Mouse (Mus musculus) forebrain, postnatal 0 days (tissue): ENCODE results near the gene Slc2a6. TPM values are rescaled to one million over a fixed set of nuclear protein-coding genes. Genes with fewer than 3 reads are reported as not detected.

ENCODE experiments used
- ATAC-seq: fragments of 200-750 bp; cut with Nextera tagmentation; 2 replicates; pipeline ENCODE4 v1.8.0; 2017; ENCODE audit warnings: mild to moderate bottlenecking, moderate library complexity
- DNase-seq: peaks from one replicate; pipeline ENCODE4 v3.0.0-alpha.2; 2015
- H3K27ac ChIP-seq: fragments of 300-500 bp; sonication (generic); 2 replicates; pipeline ENCODE4 v1.5.1; 2014; ENCODE audit warnings: low read depth, mild to moderate bottlenecking, antibody characterized with exemption, low read length, moderate library complexity, mixed read lengths
- H3K27me3 ChIP-seq: fragments of 300-500 bp; sonication (generic); 2 replicates; pipeline ENCODE4 v1.6.1; 2014; ENCODE audit warnings: mild to moderate bottlenecking, low read length, mixed read lengths; ENCODE audit not compliant: insufficient read depth
- H3K36me3 ChIP-seq: fragments of 300-500 bp; sonication (generic); 2 replicates; pipeline ENCODE4 v1.6.1; 2014; ENCODE audit warnings: mild to moderate bottlenecking, moderate library complexity; ENCODE audit not compliant: insufficient read depth
- H3K4me1 ChIP-seq: fragments of 300-500 bp; sonication (generic); 2 replicates; pipeline ENCODE4 v1.6.1; 2014; ENCODE audit warnings: antibody characterized with exemption; ENCODE audit not compliant: insufficient read depth
- H3K4me2 ChIP-seq: fragments of 300-500 bp; sonication (generic); 2 replicates; pipeline ENCODE4 v1.6.1; 2014; ENCODE audit warnings: low read depth, mild to moderate bottlenecking, moderate library complexity
- H3K4me3 ChIP-seq: fragments of 300-500 bp; sonication (generic); 2 replicates; pipeline ENCODE4 v1.5.1; 2014; ENCODE audit warnings: low read depth, low read length, mixed read lengths
- H3K9ac ChIP-seq: fragments of 300-500 bp; sonication (generic); 2 replicates; pipeline ENCODE4 v1.6.1; 2014; ENCODE audit warnings: mild to moderate bottlenecking
- H3K9me3 ChIP-seq: fragments of 300-500 bp; sonication (generic); 2 replicates; pipeline ENCODE4 v1.6.1; 2016; ENCODE audit warnings: low read length
- CTCF ChIP-seq: sonication (generic); IDR thresholded peaks from 2 replicates; pipeline ENCODE4 v1.5.1; 2016; ENCODE audit warnings: antibody characterized with exemption, control low read depth, low read depth
- WGBS: fragments of 180-500 bp; shearing (Covaris S2); extraction: QIAGEN DNeasy Blood & Tissue Kit; methylation state at CpG from one replicate; pipeline ENCODE4 v1.1.7; 2014; 5-methylcytosine and 5-hydroxymethylcytosine counted together
- polyA plus RNA-seq: library from polyadenylated mRNA; unstranded; fragments of >200 nt; fragmentation: Nextera tagmentation; extraction: Ambion mirVana; gene quantifications from 2 replicates; pipeline ENCODE4 v1.2.1, GENCODE M21; 2015
- total RNA-seq: library from RNA; depleted of rRNA; stranded (reverse); fragments of >200 nt; gene quantifications from 2 replicates; pipeline ENCODE4 v1.2.3, GENCODE M21; 2014

Gene Slc2a6
- total and polyA plus RNA-seq, 2 experiments from 2014 or later: 10.5 to 16.4 TPM

DNA sequence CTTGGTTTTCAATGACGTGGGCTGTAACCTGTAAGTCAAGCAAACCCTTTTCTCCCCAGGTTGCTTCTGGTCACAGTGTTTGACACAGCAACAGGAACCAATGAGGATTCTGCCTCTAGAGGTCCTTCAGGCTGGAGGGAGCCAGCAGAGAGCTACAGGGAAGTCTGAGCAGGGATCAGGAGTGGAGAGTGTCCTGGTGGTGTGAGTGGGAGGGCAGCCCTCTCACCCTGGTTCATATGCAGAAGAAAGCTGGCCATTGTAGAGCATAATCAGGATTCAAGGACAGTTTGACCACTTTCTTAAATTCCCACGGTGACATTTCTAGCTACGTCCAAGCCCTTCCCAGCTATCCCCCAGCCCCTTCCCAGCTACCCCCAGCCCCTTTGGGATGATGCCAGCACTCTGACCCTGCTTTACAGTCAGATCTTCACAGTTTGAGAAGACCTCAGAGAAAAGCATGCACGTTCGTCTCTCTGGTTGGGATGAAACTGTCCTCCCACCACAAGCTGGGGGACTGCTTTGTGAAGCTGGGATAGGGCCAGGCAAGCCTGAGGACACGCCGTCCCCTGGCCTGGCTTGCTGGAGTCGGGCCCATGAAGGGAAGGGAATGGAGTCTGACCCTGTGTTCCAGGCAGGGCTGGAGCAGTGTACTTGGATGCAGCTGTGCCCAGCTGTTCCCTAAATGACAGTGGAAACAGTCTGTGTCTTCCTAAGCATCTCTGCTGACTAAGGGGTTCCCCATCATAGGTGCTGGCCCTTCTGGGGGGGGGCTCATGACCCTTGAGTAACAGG is 18.4 kb upstream of the Slc2a6 start:
- H3K9ac ChIP-seq: no peak overlapping the region
- TF ChIP-seq CTCF: no peak
- H3K4me2 ChIP-seq: no peak overlapping the region
- H3K9me3 ChIP-seq: no peaks in the 10 kb centered on the region
- no peak overlapping the region for H3K4me3 ChIP-seq
- no peaks in the 10 kb centered on the region for H3K27me3 ChIP-seq
- no peaks in the 10 kb centered on the region for H3K4me1 ChIP-seq
- no peak for DNase-seq
- ATAC-seq: no peak
- 60% methylated on average over 8 of the region's 8 CpGs for WGBS
- H3K36me3 ChIP-seq: no peaks in the 10 kb centered on the region
- no peak overlapping the region for H3K27ac ChIP-seq

DNA sequence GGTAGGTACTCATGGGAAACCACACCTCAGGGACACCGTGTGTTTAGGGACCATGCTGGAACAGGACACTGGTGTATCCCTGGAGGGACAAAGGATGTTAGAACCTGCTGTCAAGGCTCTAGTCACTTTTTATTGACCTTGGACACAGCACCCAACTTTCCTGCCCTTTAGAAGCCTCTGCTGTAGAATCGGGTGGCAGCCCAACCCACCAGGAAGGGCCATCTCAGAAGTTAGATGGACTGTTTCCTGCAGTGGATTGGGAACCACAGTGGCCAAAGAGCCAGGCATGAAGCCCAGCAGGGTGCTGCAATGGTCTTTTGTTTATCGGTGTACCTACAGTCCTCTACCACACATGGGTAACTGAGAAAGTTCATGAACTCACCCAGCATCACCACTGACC is 16.8 kb upstream of the Slc2a6 start:
- no peak for ATAC-seq
- WGBS: 74% methylated on average over 3 of the region's 3 CpGs

DNA sequence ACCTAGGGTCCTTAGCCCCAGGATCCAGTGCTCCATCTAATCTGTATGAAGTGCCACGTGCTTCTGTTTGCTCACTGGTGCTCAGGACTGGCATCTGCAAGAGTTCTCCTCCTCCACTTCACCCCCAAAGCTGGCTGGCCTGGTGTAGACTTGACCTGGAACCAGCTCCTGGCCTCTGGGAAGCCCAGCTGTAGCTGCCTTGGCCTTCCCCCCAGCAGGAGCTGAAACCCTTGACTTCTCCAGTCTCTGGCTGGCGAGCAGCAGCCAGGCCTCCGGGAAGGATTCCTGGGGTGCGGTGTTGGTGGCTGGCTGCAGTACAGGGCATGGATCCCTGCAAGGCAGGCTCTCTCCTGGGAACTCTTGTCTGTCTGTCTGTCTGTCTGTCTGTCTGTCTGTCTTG is 16.4 kb upstream of the Slc2a6 start:
- WGBS: 77% methylated on average over 4 of the region's 4 CpGs
- Histone ChIP-seq H3K27ac (no peak overlapping the region), H3K4me2 (no peak overlapping the region), H3K4me1 (peaks cover 2% of the 10 kb centered on the region; the same call in 1 of the 2 replicates), H3K36me3 (no peaks in the 10 kb centered on the region), H3K9me3 (no peaks in the 10 kb centered on the region), H3K4me3 (no peak overlapping the region), H3K9ac (no peak overlapping the region), H3K27me3 (no peaks in the 10 kb centered on the region)
- DNase-seq (no peak), ATAC-seq (no peak)
- TF ChIP-seq CTCF: no peak

More for the DNA sequence above, 16.8 kb upstream of the Slc2a6 start:
- no peak overlapping the region for H3K4me3 ChIP-seq
- no peaks in the 10 kb centered on the region for H3K27me3 ChIP-seq
- no peaks in the 10 kb centered on the region for H3K9me3 ChIP-seq
- TF ChIP-seq CTCF: no peak
- no peak overlapping the region for H3K9ac ChIP-seq
- H3K4me2 ChIP-seq: no peak overlapping the region
- H3K36me3 ChIP-seq: no peaks in the 10 kb centered on the region
- no peak overlapping the region for H3K27ac ChIP-seq
- DNase-seq: no peak
- no peaks in the 10 kb centered on the region for H3K4me1 ChIP-seq

DNA sequence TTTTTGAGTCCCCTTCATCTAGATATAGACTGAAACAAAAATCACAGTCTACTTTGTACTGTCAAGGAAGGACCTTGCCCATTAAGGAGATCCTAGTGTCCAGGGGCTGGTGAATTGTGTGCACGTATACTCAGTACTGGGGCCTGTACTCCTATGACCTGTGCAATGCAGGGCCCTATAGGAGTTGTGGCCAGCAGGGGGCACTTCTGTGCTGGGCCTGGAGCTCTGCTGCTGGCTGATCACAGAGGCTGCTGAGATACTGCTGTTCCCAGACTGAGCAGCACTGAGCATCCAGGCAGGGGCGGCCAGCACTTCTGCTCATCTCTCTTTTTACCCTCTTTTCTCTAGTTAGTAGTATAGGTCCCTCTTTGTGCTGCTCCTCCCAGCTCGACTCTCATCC is 15.7 kb upstream of the Slc2a6 start:
- Histone ChIP-seq H3K4me3 (no peak overlapping the region), H3K27ac (no peak overlapping the region), H3K4me2 (no peak overlapping the region), H3K36me3 (no peaks in the 10 kb centered on the region), H3K9ac (no peak overlapping the region), H3K4me1 (peaks cover 5% of the 10 kb centered on the region; the same call in 1 of the 2 replicates), H3K27me3 (no peaks in the 10 kb centered on the region), H3K9me3 (no peaks in the 10 kb centered on the region)
- DNase-seq: peak; percentile 85
- ATAC-seq: peak; percentile 95
- 22% methylated on average over 3 of the region's 3 CpGs for WGBS
- TF ChIP-seq CTCF: peak; percentile 91

DNA sequence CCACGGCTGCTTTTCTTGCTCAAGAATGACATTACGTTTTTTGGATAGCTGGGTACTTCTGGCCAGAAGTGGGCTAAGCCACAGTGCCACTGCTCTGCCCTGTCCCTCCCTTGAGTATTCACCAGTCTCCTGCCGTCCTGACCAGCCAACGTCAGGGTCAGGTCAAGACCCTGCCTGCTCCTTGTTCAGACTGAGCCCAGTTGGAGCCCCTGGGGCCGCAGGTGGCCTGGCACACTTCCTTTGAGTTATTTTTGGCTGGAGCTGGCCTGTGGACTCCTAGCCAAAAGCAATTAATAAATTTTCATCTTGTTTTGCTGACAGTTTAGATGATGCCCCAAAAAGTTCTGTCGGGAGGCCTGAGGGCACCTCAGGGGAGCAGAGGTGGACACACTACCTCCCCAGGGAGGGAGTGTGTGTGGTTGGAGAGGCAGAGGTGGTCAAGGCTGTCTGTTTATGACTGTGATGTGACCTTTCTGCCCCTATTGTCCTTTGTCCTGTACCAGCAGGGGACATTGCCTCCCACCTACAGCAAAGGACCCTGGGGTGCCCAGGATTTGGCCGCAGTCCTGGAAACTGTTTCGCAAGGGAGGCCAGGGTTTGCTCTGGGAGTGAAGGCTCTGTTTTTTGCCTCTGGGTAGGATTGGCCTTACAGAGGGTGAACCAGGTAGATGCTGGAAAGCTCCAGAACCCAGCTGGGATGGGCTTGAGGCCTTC is 14.5 kb upstream of the Slc2a6 start:
- Histone ChIP-seq H3K4me1 (peaks cover 5% of the 10 kb centered on the region; the same call in 1 of the 2 replicates), H3K36me3 (no peaks in the 10 kb centered on the region), H3K4me3 (no peak overlapping the region), H3K4me2 (no peak overlapping the region), H3K27me3 (no peaks in the 10 kb centered on the region), H3K9ac (no peak overlapping the region), H3K9me3 (no peaks in the 10 kb centered on the region), H3K27ac (no peak overlapping the region)
- TF ChIP-seq CTCF: no peak
- DNase-seq (no peak), ATAC-seq (no peak)
- WGBS: 68% methylated on average over 8 of the region's 8 CpGs

DNA sequence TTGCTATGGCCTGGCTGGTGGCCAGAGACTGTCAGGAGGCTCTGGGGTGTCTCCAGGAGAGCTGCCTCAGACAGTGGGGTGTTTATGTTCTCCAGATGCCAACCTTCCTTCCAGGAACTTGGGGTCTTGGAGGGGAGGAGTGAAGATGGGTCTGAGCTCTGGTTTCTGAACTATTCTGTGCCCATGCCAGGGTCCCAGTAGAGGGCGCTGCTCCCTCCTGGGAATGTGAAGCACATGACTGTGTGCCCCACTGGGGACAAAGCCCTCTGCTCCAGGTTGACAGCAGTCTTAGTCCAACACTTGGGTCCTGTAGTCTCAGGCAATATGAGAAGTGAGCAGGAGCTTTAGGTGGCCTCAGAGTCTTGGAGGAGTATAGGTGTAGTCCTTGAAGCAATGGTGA is 11.5 kb upstream of the Slc2a6 start:
- Histone ChIP-seq H3K9ac (no peak overlapping the region), H3K4me2 (no peak overlapping the region), H3K4me3 (no peak overlapping the region), H3K9me3 (no peaks in the 10 kb centered on the region), H3K27me3 (no peaks in the 10 kb centered on the region), H3K27ac (peak overlapping the region; percentile 16; the same call in 1 of the 2 replicates), H3K4me1 (peaks cover 5% of the 10 kb centered on the region; the same call in 1 of the 2 replicates), H3K36me3 (no peaks in the 10 kb centered on the region)
- DNase-seq (no peak), ATAC-seq (no peak)
- WGBS: 6% methylated on average over 1 of the region's 1 CpGs
- TF ChIP-seq CTCF: peak; percentile 52

DNA sequence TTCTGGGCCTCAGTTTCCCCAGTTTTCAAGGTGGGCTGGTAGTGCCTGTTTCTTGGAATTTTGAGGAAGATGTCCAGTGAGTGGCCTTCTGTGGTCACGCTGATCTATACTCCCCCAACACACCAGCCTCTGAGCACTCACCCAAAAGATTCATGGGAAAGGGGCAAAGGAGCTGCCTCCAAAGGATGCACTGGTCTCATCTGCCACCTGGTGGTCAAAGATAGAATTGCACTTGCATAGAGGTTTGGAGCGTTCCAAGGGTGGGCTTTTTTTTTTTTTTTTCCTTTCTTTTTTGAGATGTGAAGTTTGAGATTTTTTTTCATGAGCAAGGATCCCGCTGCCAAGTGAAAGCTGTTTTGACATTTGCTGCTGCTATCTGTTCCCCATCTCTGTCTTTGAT is 10.8 kb upstream of the Slc2a6 start:
- Histone ChIP-seq H3K4me2 (no peak overlapping the region), H3K36me3 (no peaks in the 10 kb centered on the region), H3K4me3 (no peak overlapping the region), H3K27ac (no peak overlapping the region), H3K27me3 (no peaks in the 10 kb centered on the region), H3K9me3 (no peaks in the 10 kb centered on the region), H3K9ac (no peak overlapping the region), H3K4me1 (peaks cover 5% of the 10 kb centered on the region; the same call in 1 of the 2 replicates)
- WGBS: 0% methylated on average over 3 of the region's 3 CpGs
- DNase-seq: peak; percentile 93
- ATAC-seq: peak; percentile 74
- peak; percentile 96 for TF ChIP-seq CTCF
